In the genomic region with DNA sequence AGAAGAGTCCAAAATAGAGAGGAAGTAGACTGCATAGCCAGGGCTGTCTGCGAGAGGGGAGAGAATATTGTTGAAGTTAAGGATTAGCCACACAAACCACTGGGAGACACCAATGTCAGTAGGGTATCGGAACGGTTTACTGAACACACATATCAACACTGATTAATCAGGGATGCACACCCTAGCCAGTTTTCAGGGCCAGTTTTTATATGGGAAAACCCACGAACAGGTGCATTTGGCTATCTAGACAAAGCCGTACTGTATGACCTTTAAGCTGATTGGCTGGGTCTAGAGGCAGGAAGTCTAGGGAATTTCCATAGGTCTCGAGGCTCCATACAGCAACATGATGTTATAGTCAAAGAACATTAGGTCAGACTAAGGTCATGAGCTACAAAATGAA, we compare ENCODE assay signal across 8 mouse cellular contexts. TPM values are rescaled to one million over a fixed set of nuclear protein-coding genes. Genes with fewer than 3 reads are reported as not detected.
A peak's percentile ranks its signal among the peaks of the same experiment; 100 is the strongest.
DNase-seq lines count a peak whose midpoint lies in the region; ATAC-seq and TF ChIP-seq lines count a peak whose summit lies in the region.

No protein-coding gene starts in this region.

- peak overlapping the region; percentile 84 for H3K4me2 ChIP-seq in heart, postnatal 0 days (ENCODE audit: low read depth, low read length)
- peak overlapping the region; percentile 66 for H3K4me2 ChIP-seq in forebrain, embryonic 16.5 days (ENCODE audit: low read length)

- H3K4me3 ChIP-seq in heart, postnatal 0 days (ENCODE audit: low read depth, low read length), result peak overlapping the region; percentile 80
- peak overlapping the region; percentile 84 for H3K4me3 ChIP-seq in ES-Bruce4 (ENCODE audit: low read depth, low read length)
- no peak overlapping the region; the same call in 1 of the 2 replicates for H3K4me3 ChIP-seq in forebrain, embryonic 16.5 days (replicated peaks; ENCODE audit: low read length)
- peak overlapping the region; percentile 77 for H3K4me3 ChIP-seq in midbrain, embryonic 10.5 days

- TF ChIP-seq CTCF in heart, postnatal 0 days (IDR thresholded peaks at IDR 0.05; ENCODE audit: low read depth), result no peak
- no peak for TF ChIP-seq CTCF in ES-Bruce4 (IDR thresholded peaks at IDR 0.05; ENCODE audit: low read depth, low read length)

- TF ChIP-seq POLR2A in ES-Bruce4 (IDR thresholded peaks at IDR 0.05; ENCODE audit: insufficient read depth, low read length), result no peak

- WGBS in heart, postnatal 0 days, result 26% methylated on average over 6 of the region's 6 CpGs
- 35% methylated on average over 6 of the region's 6 CpGs for WGBS in forebrain, embryonic 16.5 days
- 44% methylated on average over 6 of the region's 6 CpGs for WGBS in midbrain, embryonic 10.5 days

- DNase-seq in heart, postnatal 0 days (ENCODE audit: low spot score), result no peak
- no peak for DNase-seq in heart, adult 9 months (ENCODE audit: low spot score in 2 of 2)
- no peak for DNase-seq in midbrain, embryonic 10.5 days (ENCODE audit: low spot score)
- no peak for DNase-seq in urinary bladder, postnatal 14 days (ENCODE audit: low spot score)
- no peak for DNase-seq in layer of hippocampus, adult 9-10 months (ENCODE audit: low spot score)
- no peak for DNase-seq in right cerebral cortex, adult 2 months (ENCODE audit: low spot score in 2 of 2)

- H3K27me3 ChIP-seq in heart, postnatal 0 days (ENCODE audit: control insufficient read depth, insufficient read depth, low read length), result no peaks in the 10 kb centered on the region
- no peaks in the 10 kb centered on the region for H3K27me3 ChIP-seq in ES-Bruce4 (ENCODE audit: control insufficient read depth, insufficient read depth, low read length, poor library complexity, severe bottlenecking)
- H3K27me3 ChIP-seq in forebrain, embryonic 16.5 days (replicated peaks; ENCODE audit: control insufficient read depth, insufficient read depth, low read length), result no peaks in the 10 kb centered on the region
- H3K27me3 ChIP-seq in midbrain, embryonic 10.5 days (ENCODE audit: low read depth, poor library complexity, severe bottlenecking), result 0 out of 2 replicates have a peak, but pooled peaks cover 5% of the 10 kb centered on the region

- H3K4me1 ChIP-seq in heart, postnatal 0 days (ENCODE audit: control insufficient read depth, insufficient read depth), result peaks cover 11% of the 10 kb centered on the region
- no peaks in the 10 kb centered on the region for H3K4me1 ChIP-seq in ES-Bruce4 (ENCODE audit: control insufficient read depth, insufficient read depth, low read length)
- H3K4me1 ChIP-seq in forebrain, embryonic 16.5 days (replicated peaks; ENCODE audit: control insufficient read depth, insufficient read depth, low read length), result peaks cover 16% of the 10 kb centered on the region
- H3K4me1 ChIP-seq in midbrain, embryonic 10.5 days, result peaks cover 21% of the 10 kb centered on the region

- H3K9ac ChIP-seq in heart, postnatal 0 days (replicated peaks; ENCODE audit: low read depth, low read length), result peak overlapping the region; percentile 37; the same call in 1 of the 2 replicates
- H3K9ac ChIP-seq in ES-Bruce4 (ENCODE audit: low read depth, poor library complexity, severe bottlenecking), result peak overlapping the region; percentile 77
- H3K9ac ChIP-seq in forebrain, embryonic 16.5 days (replicated peaks; ENCODE audit: low read depth, low read length), result no peak overlapping the region

- no peak for ATAC-seq in heart, postnatal 0 days (ENCODE audit: insufficient read depth, low read depth)
- no peak for ATAC-seq in forebrain, embryonic 16.5 days

- H3K9me3 ChIP-seq in heart, postnatal 0 days (replicated peaks; ENCODE audit: control insufficient read depth, low read length), result no peaks in the 10 kb centered on the region
- no peaks in the 10 kb centered on the region for H3K9me3 ChIP-seq in ES-Bruce4 (replicated peaks; ENCODE audit: control insufficient read depth, insufficient read depth, low read length, poor library complexity, severe bottlenecking)
- H3K9me3 ChIP-seq in forebrain, embryonic 16.5 days (ENCODE audit: control insufficient read depth, low read length), result 0 out of 2 replicates have a peak, but pooled peaks cover 2% of the 10 kb centered on the region
- no peaks in the 10 kb centered on the region for H3K9me3 ChIP-seq in midbrain, embryonic 10.5 days (replicated peaks)

- H3K36me3 ChIP-seq in heart, postnatal 0 days (replicated peaks; ENCODE audit: control insufficient read depth, insufficient read depth, low read length), result no peaks in the 10 kb centered on the region
- no peaks in the 10 kb centered on the region for H3K36me3 ChIP-seq in ES-Bruce4 (ENCODE audit: control insufficient read depth, insufficient read depth, low read length, poor library complexity, severe bottlenecking)
- H3K36me3 ChIP-seq in forebrain, embryonic 16.5 days (ENCODE audit: control insufficient read depth, insufficient read depth), result no peaks in the 10 kb centered on the region
- H3K36me3 ChIP-seq in midbrain, embryonic 10.5 days, result no peaks in the 10 kb centered on the region

- no peak for TF ChIP-seq EP300 in heart, postnatal 0 days (IDR thresholded peaks at IDR 0.05; ENCODE audit: low read depth)
- TF ChIP-seq EP300 in ES-Bruce4 (IDR thresholded peaks at IDR 0.05; ENCODE audit: insufficient read depth, low read depth, low read length), result no peak

- H3K27ac ChIP-seq in heart, postnatal 0 days (ENCODE audit: low read depth), result peak overlapping the region; percentile 91
- peak overlapping the region; percentile 73 for H3K27ac ChIP-seq in ES-Bruce4 (ENCODE audit: insufficient read depth, low read length)
- no peak overlapping the region for H3K27ac ChIP-seq in forebrain, embryonic 16.5 days (ENCODE audit: low read length)
- H3K27ac ChIP-seq in midbrain, embryonic 10.5 days (replicated peaks), result peak overlapping the region; percentile 88

RNA-seq across cellular contexts. Expression of a gene that starts 0.8 kb away (rescaled TPM):
- 15.8 and 16.5 TPM in 2 replicates for total RNA-seq in heart, postnatal 0 days (2014; rRNA removed; ENCODE audit: low replicate concordance)
- polyA plus RNA-seq in heart, postnatal 0 days (2015; fragmentation: Nextera tagmentation; extraction: Ambion mirVana), result 23.2 and 23.3 TPM in 2 replicates
- 5.6 and 7.3 TPM in 2 replicates for polyA plus RNA-seq in ES-Bruce4 (2011; ENCODE audit: insufficient read depth, insufficient read length, low read depth, missing spikeins)
- 18.0 and 19.3 TPM in 2 replicates for polyA plus RNA-seq in forebrain, embryonic 16.5 days (2015; fragmentation: Nextera tagmentation; extraction: Ambion mirVana)
- 19.3 and 22.5 TPM in 2 replicates for polyA plus RNA-seq in midbrain, embryonic 10.5 days (2016; fragmentation: Nextera tagmentation; extraction: Ambion mirVana)

RNA-seq across cellular contexts. Expression of a gene that starts 1.3 kb away (rescaled TPM):
- total RNA-seq in heart, postnatal 0 days (2014; rRNA removed; ENCODE audit: low replicate concordance), result 0.46 and 0.77 TPM in 2 replicates
- polyA plus RNA-seq in heart, postnatal 0 days (2015; fragmentation: Nextera tagmentation; extraction: Ambion mirVana), result 2.6 and 3.1 TPM in 2 replicates
- 0.52 and 0.58 TPM in 2 replicates for polyA plus RNA-seq in ES-Bruce4 (2011; ENCODE audit: insufficient read depth, insufficient read length, low read depth, missing spikeins)
- polyA plus RNA-seq in forebrain, embryonic 16.5 days (2015; fragmentation: Nextera tagmentation; extraction: Ambion mirVana), result not detected in 2 replicates
- 2.6 and 4.6 TPM in 2 replicates for polyA plus RNA-seq in midbrain, embryonic 10.5 days (2016; fragmentation: Nextera tagmentation; extraction: Ambion mirVana)

RNA-seq across cellular contexts. Expression of a gene that starts 8.3 kb away (rescaled TPM):
- total RNA-seq in heart, postnatal 0 days (2014; rRNA removed; ENCODE audit: low replicate concordance), result 0.34 and 1.1 TPM in 2 replicates
- 1.6 TPM in 2 replicates for polyA plus RNA-seq in heart, postnatal 0 days (2015; fragmentation: Nextera tagmentation; extraction: Ambion mirVana)
- 41.6 and 43.7 TPM in 2 replicates for polyA plus RNA-seq in ES-Bruce4 (2011; ENCODE audit: insufficient read depth, insufficient read length, low read depth, missing spikeins)
- 8.5 and 11.7 TPM in 2 replicates for polyA plus RNA-seq in forebrain, embryonic 16.5 days (2015; fragmentation: Nextera tagmentation; extraction: Ambion mirVana)
- polyA plus RNA-seq in midbrain, embryonic 10.5 days (2016; fragmentation: Nextera tagmentation; extraction: Ambion mirVana), result 13.7 and 14.8 TPM in 2 replicates

RNA-seq across cellular contexts. Expression of a gene that starts 14.3 kb away (rescaled TPM):
- total RNA-seq in heart, postnatal 0 days (2014; rRNA removed; ENCODE audit: low replicate concordance), result 40.0 and 57.2 TPM in 2 replicates
- polyA plus RNA-seq in heart, postnatal 0 days (2015; fragmentation: Nextera tagmentation; extraction: Ambion mirVana), result 63.5 and 71.2 TPM in 2 replicates
- polyA plus RNA-seq in ES-Bruce4 (2011; ENCODE audit: insufficient read depth, insufficient read length, low read depth, missing spikeins), result 25.3 and 29.5 TPM in 2 replicates
- polyA plus RNA-seq in forebrain, embryonic 16.5 days (2015; fragmentation: Nextera tagmentation; extraction: Ambion mirVana), result 93.6 and 104 TPM in 2 replicates
- polyA plus RNA-seq in midbrain, embryonic 10.5 days (2016; fragmentation: Nextera tagmentation; extraction: Ambion mirVana), result 95.4 and 96.9 TPM in 2 replicates

RNA-seq across cellular contexts. Expression of a gene that starts 31.3 kb away (rescaled TPM):
- 4.3 and 22.4 TPM in 2 replicates for total RNA-seq in heart, postnatal 0 days (2014; rRNA removed; ENCODE audit: low replicate concordance)
- 3.1 and 3.5 TPM in 2 replicates for polyA plus RNA-seq in heart, postnatal 0 days (2015; fragmentation: Nextera tagmentation; extraction: Ambion mirVana)
- 49.4 and 52.2 TPM in 2 replicates for polyA plus RNA-seq in ES-Bruce4 (2011; ENCODE audit: insufficient read depth, insufficient read length, low read depth, missing spikeins)
- polyA plus RNA-seq in forebrain, embryonic 16.5 days (2015; fragmentation: Nextera tagmentation; extraction: Ambion mirVana), result 129 and 145 TPM in 2 replicates
- 54.9 and 76.3 TPM in 2 replicates for polyA plus RNA-seq in midbrain, embryonic 10.5 days (2016; fragmentation: Nextera tagmentation; extraction: Ambion mirVana)
